Mouse (Mus musculus) G1E (cell line): Measurements from ENCODE around the gene Hist1h2be. TPM values are rescaled to one million over a fixed set of nuclear protein-coding genes. Genes with fewer than 3 reads are reported as not detected.
"Not testable (repeated sequence)": the region's sequence is repeated elsewhere in the genome, so short reads cannot be mapped to it uniquely, and the experiment has no call there.

ENCODE experiments used
- ATAC-seq: 2 replicates; pipeline ENCODE4 v1.8.0; 2016; ENCODE audit warnings: mild to moderate bottlenecking; ENCODE audit not compliant: insufficient number of reproducible peaks, poor library complexity, low FRiP score, severe bottlenecking; ENCODE audit errors: extremely low read depth
- DNase-seq: peaks from one replicate; pipeline ENCODE4 v3.0.0; 2012; ENCODE audit warnings: low spot score
- H3K27me3 ChIP-seq: 2 replicates; pipeline ENCODE4 v1.6.1; 2012; ENCODE audit warnings: mild to moderate bottlenecking, low read length, inconsistent platforms; ENCODE audit not compliant: insufficient read depth
- H3K36me3 ChIP-seq: replicated peaks from 2 replicates; pipeline ENCODE3; 2012; ENCODE audit warnings: mild to moderate bottlenecking, inconsistent platforms
- H3K4me1 ChIP-seq: 2 replicates; pipeline ENCODE4 v1.6.1; 2012; ENCODE audit warnings: low read depth, low read length, inconsistent platforms, mixed read lengths; ENCODE audit not compliant: insufficient read depth
- H3K4me3 ChIP-seq: 2 replicates; pipeline ENCODE4 v1.5.1; 2012; ENCODE audit warnings: low read depth, mild to moderate bottlenecking, inconsistent platforms, low read length, moderate library complexity, mixed read lengths
- H3K9me3 ChIP-seq: replicated peaks from 2 replicates; pipeline ENCODE4 v1.6.1; 2012; ENCODE audit warnings: inconsistent platforms
- CTCF ChIP-seq: IDR thresholded peaks from 2 replicates; pipeline ENCODE4 v1.5.1; 2012; ENCODE audit warnings: low read depth, low read length, inconsistent platforms, mixed read lengths
- GATA1 ChIP-seq: IDR thresholded peaks from 2 replicates; pipeline ENCODE4 v1.6.1; 2012; ENCODE audit warnings: borderline replicate concordance, low read length, inconsistent platforms, mixed read lengths
- GATA2 ChIP-seq: IDR thresholded peaks from 2 replicates; pipeline ENCODE4 v1.6.1; 2012; ENCODE audit warnings: low read depth, low read length, inconsistent platforms, borderline replicate concordance
- POLR2AphosphoS5 ChIP-seq: IDR thresholded peaks from 2 replicates; pipeline ENCODE4 v1.6.1; 2012; ENCODE audit warnings: low read depth, low read length, inconsistent platforms; ENCODE audit not compliant: insufficient replicate concordance
- TAL1 ChIP-seq: conservative IDR thresholded peaks from 2 replicates; pipeline ENCODE4 v1.6.1; 2012; ENCODE audit warnings: low read depth, low read length, inconsistent platforms, mixed read lengths
- polyA plus RNA-seq: library from polyadenylated mRNA; stranded (reverse); fragments of >175 nt; gene quantifications from 2 replicates; pipeline ENCODE4 v1.2.3, GENCODE M21; 2012
- total RNA-seq, 2 experiments: library from RNA; stranded (forward) in 1 of 2; stranded (reverse) in 1 of 2; fragments of 200-1000 nt in 1 of 2; fragments of >200 nt in 1 of 2; fragmentation: Nextera tagmentation in 1 of 2; gene quantifications; 2 replicates each; pipeline ENCODE4 v1.2.3; 2014 to 2017

Hist1h2be gene
- total and polyA plus RNA-seq, 3 experiments, result 0.56 to 110 (median 27.7) TPM

DNA sequence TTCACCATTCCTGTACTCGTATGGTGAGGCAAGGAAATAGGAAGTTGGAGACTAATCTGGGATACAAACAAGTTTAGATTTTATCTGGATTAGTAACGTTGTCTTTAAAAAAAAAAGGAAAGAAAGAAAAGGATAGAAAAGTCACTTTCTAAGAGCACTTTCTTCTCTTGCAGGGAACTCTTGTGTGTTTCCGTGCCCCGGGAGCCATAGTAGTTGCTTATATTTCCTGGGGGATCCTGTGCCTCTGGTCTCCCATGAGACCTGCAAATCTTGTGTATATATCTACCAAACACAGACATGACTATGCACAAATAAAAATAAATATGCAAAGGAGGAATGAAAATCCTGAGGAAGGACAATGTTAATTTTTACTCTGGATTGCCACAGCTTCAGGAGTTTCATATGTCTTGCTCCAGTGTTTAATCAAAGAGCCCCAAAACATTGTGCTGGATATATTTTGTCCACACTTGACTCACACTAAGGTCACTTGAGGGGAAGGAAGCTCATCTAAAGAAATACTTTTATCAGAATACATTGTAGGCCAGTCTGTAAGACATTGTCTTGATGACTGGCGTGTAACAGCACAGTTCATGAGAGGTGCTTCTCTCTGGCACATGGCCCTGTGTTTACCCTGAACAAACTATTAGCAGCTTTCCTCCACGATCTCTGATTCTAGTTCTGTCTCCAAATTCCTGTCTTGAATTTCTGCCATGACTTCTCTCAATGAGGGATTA is 43.9 kb downstream of the Hist1h2be start:
- H3K4me3 ChIP-seq, result peak overlapping the region; percentile 69; the same call in 1 of the 2 replicates
- ATAC-seq, result no peak
- peak; percentile 87; the same call in 1 of the 2 replicates for TF ChIP-seq POLR2AphosphoS5
- no peak for TF ChIP-seq GATA1
- peaks cover 34% of the 10 kb centered on the region for H3K4me1 ChIP-seq
- DNase-seq, result no peak
- no peaks in the 10 kb centered on the region for H3K9me3 ChIP-seq
- H3K27me3 ChIP-seq, result no peaks in the 10 kb centered on the region
- no peaks in the 10 kb centered on the region for H3K36me3 ChIP-seq

DNA sequence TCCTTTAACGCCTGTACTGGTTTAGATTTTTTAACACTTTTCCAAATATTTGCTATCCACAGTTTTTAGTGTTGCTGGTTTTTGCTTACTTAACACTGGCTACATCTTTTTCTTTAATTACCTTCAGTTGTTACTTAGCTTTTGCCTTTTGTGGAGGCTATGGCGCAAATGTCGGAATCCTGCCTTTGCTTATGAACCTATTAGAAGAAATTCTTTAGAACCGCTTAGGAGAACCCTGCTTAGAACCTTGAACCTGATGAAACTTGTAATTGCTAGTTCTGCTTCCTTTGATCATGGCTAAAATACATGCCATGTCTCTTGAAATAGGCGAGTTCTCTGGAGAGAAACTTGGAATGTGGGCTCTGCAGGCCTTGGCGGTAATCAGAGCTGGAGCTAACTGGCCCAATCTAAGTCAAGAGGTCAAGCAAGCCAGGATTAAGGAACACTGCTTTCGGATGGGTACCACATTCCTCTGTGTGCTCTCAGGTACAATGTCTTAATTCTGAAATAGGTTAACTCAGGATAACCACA is 44.5 kb downstream of the Hist1h2be start:
- TF ChIP-seq POLR2AphosphoS5, result peak; percentile 98; the same call in 1 of the 2 replicates
- no peak for TF ChIP-seq GATA2
- no peaks in the 10 kb centered on the region for H3K9me3 ChIP-seq
- no peaks in the 10 kb centered on the region for H3K27me3 ChIP-seq
- H3K4me3 ChIP-seq, result peak overlapping the region; percentile 69
- ATAC-seq (no peak), DNase-seq (no peak)
- H3K4me1 ChIP-seq, result peaks cover 28% of the 10 kb centered on the region
- H3K36me3 ChIP-seq, result no peaks in the 10 kb centered on the region

DNA sequence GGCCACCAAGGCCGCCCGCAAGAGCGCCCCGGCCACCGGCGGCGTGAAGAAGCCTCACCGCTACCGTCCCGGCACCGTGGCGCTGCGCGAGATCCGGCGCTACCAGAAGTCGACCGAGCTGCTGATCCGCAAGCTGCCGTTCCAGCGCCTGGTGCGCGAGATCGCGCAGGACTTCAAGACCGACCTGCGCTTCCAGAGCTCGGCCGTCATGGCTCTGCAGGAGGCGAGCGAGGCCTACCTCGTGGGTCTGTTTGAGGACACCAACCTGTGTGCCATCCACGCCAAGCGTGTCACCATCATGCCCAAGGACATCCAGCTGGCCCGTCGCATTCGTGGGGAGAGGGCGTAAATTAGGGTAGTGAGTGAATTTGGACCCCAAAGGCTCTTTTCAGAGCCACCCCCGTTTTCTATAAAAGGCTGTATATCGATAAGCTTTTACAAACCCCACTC is 45.0 kb downstream of the Hist1h2be start:
- H3K4me3 ChIP-seq, result peak overlapping the region; percentile 69
- TF ChIP-seq POLR2AphosphoS5, result peak; percentile 93; the same call in 1 of the 2 replicates
- not testable (repeated sequence) for DNase-seq, H3K27me3 ChIP-seq, H3K9me3 ChIP-seq, H3K36me3 ChIP-seq, ATAC-seq
- H3K4me1 ChIP-seq, result peaks cover 26% of the 10 kb centered on the region

DNA sequence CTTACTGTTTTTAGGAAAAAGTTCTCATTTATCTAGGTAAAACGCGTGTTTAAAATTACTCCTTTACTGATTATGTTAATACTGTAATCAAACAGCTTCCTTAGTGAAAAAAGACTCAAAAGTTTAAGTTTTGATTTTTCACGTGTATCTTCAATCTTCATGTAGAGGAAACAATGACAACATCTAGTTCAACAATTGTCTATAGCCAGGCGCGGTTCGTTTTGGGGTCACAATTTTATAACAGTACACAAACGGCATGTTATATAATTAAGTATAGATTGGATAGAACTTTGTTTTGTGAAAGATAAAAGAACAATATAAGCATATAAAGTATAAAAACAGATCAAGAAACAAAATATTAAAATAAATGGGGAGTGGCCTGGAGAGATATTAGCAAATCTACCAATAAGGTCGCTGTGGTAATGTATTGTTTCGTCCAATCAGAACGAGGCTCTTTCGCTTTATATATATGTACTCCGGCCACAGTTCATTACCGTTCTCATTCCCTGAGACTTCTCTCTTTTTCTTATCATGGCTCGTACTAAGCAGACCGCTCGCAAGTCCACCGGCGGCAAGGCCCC is 45.6 kb downstream of the Hist1h2be start, which contains the start of gene Hist1h3d:
Gene Hist1h3d, plus strand, starts transcription at position 493 of the 581 bp plus-strand sequence.
- DNase-seq, result peak; percentile 51
- peak within 1 kb of the TSS; percentile 69 for H3K4me3 ChIP-seq
- H3K4me1 ChIP-seq, result peaks cover 21% of the 10 kb centered on the region
- peak; percentile 36; the same call in 1 of the 2 replicates for ATAC-seq
- no peaks in the 10 kb centered on the region for H3K9me3 ChIP-seq
- no peaks in the 10 kb centered on the region for H3K36me3 ChIP-seq
- TF ChIP-seq GATA1, result no peak
- no peak; the same call in 1 of the 2 replicates for TF ChIP-seq POLR2AphosphoS5
- TF ChIP-seq TAL1, result no peak
- no peak for TF ChIP-seq GATA2
- TF ChIP-seq CTCF, result no peak
- H3K27me3 ChIP-seq, result no peaks in the 10 kb centered on the region

- TF ChIP-seq POLR2AphosphoS5, result peak; percentile 82; the same call in 1 of the 2 replicates
- ATAC-seq, DNase-seq, H3K27me3 ChIP-seq, H3K9me3 ChIP-seq, H3K36me3 ChIP-seq: not testable (repeated sequence)
- Histone ChIP-seq H3K4me1 (peaks cover 20% of the 10 kb centered on the region), H3K4me3 (peak overlapping the region; percentile 64; the same call in 1 of the 2 replicates)
These were observed 46.3 kb downstream of the Hist1h2be start for GRCm38 (mm10) chr13:23574546-23575170.

- DNase-seq (peak; percentile 70), ATAC-seq (peak; percentile 70)
- not testable (repeated sequence) for H3K36me3 ChIP-seq, H3K9me3 ChIP-seq, H3K27me3 ChIP-seq
- H3K4me3 ChIP-seq, result peak within 1 kb of the TSS; percentile 64; the same call in 1 of the 2 replicates
- H3K4me1 ChIP-seq, result peaks cover 23% of the 10 kb centered on the region
These were observed 46.9 kb downstream of the Hist1h2be start, which contains the start of the genes Hist1h2bf and Hist1h2ad for GRCm38 (mm10) chr13:23573898-23574524. Gene Hist1h2bf, minus strand, starts transcription at chr13:23574196. Gene Hist1h2ad, plus strand, starts transcription at chr13:23574381.

DNA sequence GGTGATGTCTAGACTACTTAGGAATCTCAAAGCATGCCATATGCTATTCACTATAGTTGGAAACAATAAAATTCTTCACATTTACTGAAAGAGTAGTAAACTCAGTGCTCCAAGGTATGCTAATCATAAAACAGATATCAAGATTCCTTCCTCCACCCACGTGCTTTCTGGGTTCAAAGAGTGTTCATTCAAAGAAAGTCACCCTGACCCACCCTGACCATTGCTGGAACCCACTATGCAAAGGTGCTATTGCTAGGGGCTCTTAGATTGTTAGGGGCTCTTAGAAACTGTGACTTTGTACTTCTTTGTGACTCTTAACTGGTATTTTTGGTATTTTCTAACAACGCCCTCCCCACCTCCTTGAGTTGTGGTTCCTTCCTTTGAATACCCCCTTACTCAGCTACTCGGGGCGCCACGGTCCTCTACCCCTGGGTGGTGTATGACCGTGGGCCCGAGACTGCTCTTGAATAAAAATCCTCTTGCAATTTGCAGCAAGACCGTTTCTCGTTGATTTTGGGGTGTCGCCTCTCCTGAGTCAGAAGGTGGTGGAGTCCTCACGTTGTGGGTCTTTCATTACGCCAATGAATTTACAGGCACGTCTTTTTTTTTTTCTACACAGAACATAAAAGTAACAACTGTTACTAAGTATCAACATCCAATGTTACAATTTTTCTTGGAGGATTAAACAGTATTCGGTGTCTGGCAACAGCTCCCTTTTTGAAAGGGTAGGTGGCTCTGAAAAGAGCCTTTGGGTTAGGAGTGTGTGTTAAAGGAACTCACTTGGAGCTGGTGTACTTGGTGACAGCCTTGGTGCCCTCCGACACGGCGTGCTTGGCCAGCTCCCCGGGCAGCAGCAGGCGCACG is 47.7 kb downstream of the Hist1h2be start:
- H3K36me3 ChIP-seq, DNase-seq, ATAC-seq, H3K27me3 ChIP-seq, H3K9me3 ChIP-seq: not testable (repeated sequence)
- H3K4me1 ChIP-seq, result peaks cover 23% of the 10 kb centered on the region
- H3K4me3 ChIP-seq, result peak overlapping the region; percentile 64; the same call in 1 of the 2 replicates
